Mouse (Mus musculus) embryonic facial prominence, embryonic 14.5 days (tissue): ENCODE results near the gene Dnase1l1. TPM values are rescaled to one million over a fixed set of nuclear protein-coding genes. Genes with fewer than 3 reads are reported as not detected.

Source experiments
- ATAC-seq: fragments of 200-750 bp; cut with Nextera tagmentation; 2 replicates; pipeline ENCODE4 v1.8.0; 2017; ENCODE audit warnings: low read depth, moderate number of reproducible peaks, moderate TSS enrichment
- DNase-seq: peaks from one replicate; pipeline ENCODE4 v3.0.0-alpha.2; 2015; ENCODE audit warnings: low spot score
- H3K27ac ChIP-seq: fragments of 300-500 bp; sonication (generic); replicated peaks from 2 replicates; pipeline ENCODE4 v1.5.1; 2014; ENCODE audit warnings: low read depth, mild to moderate bottlenecking, low read length, moderate library complexity
- H3K27me3 ChIP-seq: fragments of 300-500 bp; sonication (generic); replicated peaks from 2 replicates; pipeline ENCODE4 v1.6.1; 2014; ENCODE audit warnings: low read length; ENCODE audit not compliant: control insufficient read depth, insufficient read depth
- H3K36me3 ChIP-seq: fragments of 300-500 bp; sonication (generic); 2 replicates; pipeline ENCODE4 v1.6.1; 2014; ENCODE audit warnings: low read length, mixed read lengths; ENCODE audit not compliant: control insufficient read depth, insufficient read depth
- H3K4me1 ChIP-seq: fragments of 300-500 bp; sonication (generic); 2 replicates; pipeline ENCODE4 v1.6.1; 2014; ENCODE audit warnings: antibody characterized with exemption, low read length; ENCODE audit not compliant: control insufficient read depth, insufficient read depth
- H3K4me2 ChIP-seq: fragments of 300-500 bp; sonication (generic); 2 replicates; pipeline ENCODE4 v1.6.1; 2014; ENCODE audit warnings: low read depth, mild to moderate bottlenecking, low read length, moderate library complexity, mixed read lengths
- H3K4me3 ChIP-seq: fragments of 300-500 bp; sonication (generic); 2 replicates; pipeline ENCODE4 v1.5.1; 2014; ENCODE audit warnings: low read depth, mild to moderate bottlenecking, low read length
- H3K9ac ChIP-seq: fragments of 300-500 bp; sonication (generic); 2 replicates; pipeline ENCODE4 v1.6.1; 2014; ENCODE audit warnings: low read depth, mild to moderate bottlenecking, low read length, moderate library complexity, mixed read lengths
- H3K9me3 ChIP-seq: fragments of 300-500 bp; sonication (generic); 2 replicates; pipeline ENCODE4 v1.6.1; 2016; ENCODE audit warnings: low read length; ENCODE audit not compliant: control insufficient read depth
- WGBS: fragments of 180-500 bp; shearing (Covaris S2); extraction: QIAGEN DNeasy Blood & Tissue Kit; methylation state at CpG from one replicate; pipeline ENCODE4 v1.1.7; 2014; 5-methylcytosine and 5-hydroxymethylcytosine counted together
- polyA plus RNA-seq: library from polyadenylated mRNA; unstranded; fragments of >200 nt; fragmentation: Nextera tagmentation; extraction: Ambion mirVana; gene quantifications from 2 replicates; pipeline ENCODE4 v1.2.1, GENCODE M21; 2014

Dnase1l1 gene
- polyA plus RNA-seq, 1 experiment from 2014 or later, result 16.5 TPM

DNA sequence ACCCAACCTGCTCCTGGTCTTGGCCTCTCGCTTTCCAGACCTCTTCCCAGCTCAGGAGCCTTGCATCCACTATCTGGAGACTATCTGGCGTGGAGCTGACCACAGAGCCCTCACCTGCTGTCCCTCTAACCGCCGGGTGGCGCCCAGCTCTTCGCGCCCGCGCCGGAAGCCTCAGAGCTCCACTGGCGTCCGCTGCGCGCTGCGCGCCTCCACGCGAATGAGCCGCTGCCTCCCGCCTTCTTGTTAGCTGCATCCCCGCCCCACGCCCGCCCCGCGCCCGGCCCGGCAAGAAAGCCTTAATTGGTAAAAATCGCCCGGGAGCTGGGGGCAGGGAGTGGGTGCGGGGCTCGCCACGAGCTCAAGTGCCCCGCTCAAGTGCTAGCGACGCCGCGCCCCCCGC lies 32.5 kb downstream of the Dnase1l1 start, which contains the start of gene Flna:
Gene Flna (minus strand): TSS at position 206 of the 400 bp plus-strand sequence.
- peak; percentile 63 for DNase-seq
- Histone ChIP-seq H3K4me2 (peak within 1 kb of the TSS; percentile 62), H3K27me3 (no peaks in the 10 kb centered on the region), H3K4me1 (no peaks in the 10 kb centered on the region), H3K9ac (peak within 1 kb of the TSS; percentile 64), H3K9me3 (no peaks in the 10 kb centered on the region), H3K4me3 (peak within 1 kb of the TSS; percentile 43), H3K36me3 (no peaks in the 10 kb centered on the region), H3K27ac (peak within 1 kb of the TSS; percentile 80)
- no peak for ATAC-seq
- WGBS, result 17% methylated on average over 21 of the region's 38 CpGs

DNA sequence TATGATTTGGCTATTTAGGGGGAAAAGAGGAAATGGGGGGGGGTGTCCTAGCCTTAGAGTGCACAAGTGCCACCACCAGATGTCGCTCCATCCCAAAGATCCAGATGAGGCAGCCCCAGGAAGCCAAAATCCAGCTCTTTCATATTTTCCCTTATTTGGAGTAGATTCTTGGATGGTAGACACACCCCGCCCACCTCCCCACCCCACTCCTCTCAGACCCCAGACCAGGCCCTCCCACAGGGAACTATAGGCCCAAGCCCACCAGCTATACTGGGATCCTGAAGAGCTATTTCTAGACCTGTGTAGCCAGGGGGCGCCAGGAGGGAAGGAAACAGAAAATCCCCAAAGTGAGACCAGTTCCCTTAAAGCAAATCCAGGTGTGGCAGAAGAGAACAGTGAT lies 33.5 kb downstream of the Dnase1l1 start:
- Histone ChIP-seq H3K9ac (peak overlapping the region; percentile 64), H3K9me3 (no peaks in the 10 kb centered on the region), H3K4me3 (peak overlapping the region; percentile 43), H3K36me3 (no peaks in the 10 kb centered on the region), H3K4me1 (peaks cover 3% of the 10 kb centered on the region; the same call in 1 of the 2 replicates), H3K4me2 (peak overlapping the region; percentile 62), H3K27ac (peak overlapping the region; percentile 80), H3K27me3 (no peaks in the 10 kb centered on the region)
- WGBS, result 13% methylated on average over 3 of the region's 3 CpGs
- DNase-seq, result peak; percentile 88
- peak; percentile 3; the same call in 1 of the 2 replicates for ATAC-seq

DNA sequence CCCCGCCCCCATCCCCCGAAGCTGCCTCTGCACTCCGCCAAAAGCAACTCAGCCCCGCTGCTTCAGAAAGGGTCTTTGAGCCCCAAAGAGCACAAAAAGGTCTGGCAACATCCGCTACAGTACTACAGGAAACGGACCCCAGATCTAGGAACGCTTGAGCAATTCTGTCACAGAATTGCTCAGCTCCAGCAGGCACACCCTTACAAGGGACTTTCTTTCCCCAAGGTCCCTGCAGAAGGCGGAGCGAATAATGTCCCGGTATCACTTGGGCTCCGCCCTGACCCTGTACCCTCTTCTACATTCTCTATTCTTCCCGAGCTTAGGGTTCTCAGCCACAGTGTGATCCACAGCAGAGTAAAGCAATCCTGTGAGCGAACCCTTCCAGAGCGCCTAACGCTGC lies 35.4 kb downstream of the Dnase1l1 start:
- H3K27ac ChIP-seq, result peak overlapping the region; percentile 88
- ATAC-seq (peak; percentile 13), DNase-seq (no peak)
- H3K9ac ChIP-seq, result peak overlapping the region; percentile 54
- peaks cover 3% of the 10 kb centered on the region; the same call in 1 of the 2 replicates for H3K4me1 ChIP-seq
- H3K36me3 ChIP-seq, result peaks cover 14% of the 10 kb centered on the region
- H3K9me3 ChIP-seq, result no peaks in the 10 kb centered on the region
- WGBS, result 29% methylated on average over 14 of the region's 15 CpGs
- peak overlapping the region; percentile 46 for H3K4me3 ChIP-seq
- H3K27me3 ChIP-seq, result no peaks in the 10 kb centered on the region
- peak overlapping the region; percentile 59 for H3K4me2 ChIP-seq

DNA sequence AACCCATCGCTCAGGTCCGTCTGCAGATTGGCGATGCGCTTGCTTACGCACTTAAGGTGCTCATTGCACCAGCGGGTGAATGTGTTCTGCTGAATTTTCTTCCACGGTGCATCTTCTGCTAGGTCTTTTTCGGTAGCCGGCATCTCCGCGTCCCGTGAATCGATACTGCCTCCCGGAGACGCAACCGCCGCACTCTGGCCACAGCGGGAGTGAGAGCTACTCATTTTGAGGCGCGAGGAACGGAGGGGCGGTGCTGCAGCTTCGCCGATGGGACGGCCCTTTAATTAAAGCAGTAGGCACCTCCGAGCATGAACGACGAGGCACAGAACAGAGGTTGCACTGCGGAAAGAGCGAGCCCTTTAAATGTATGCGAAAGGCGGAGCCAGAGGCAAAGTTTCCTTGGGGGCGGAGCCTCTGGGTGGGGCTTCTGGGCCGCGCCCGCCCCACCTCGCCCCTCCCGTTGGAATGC lies 35.9 kb downstream of the Dnase1l1 start:
- Histone ChIP-seq H3K9me3 (no peaks in the 10 kb centered on the region), H3K4me3 (peak overlapping the region; percentile 46), H3K9ac (peak overlapping the region; percentile 81), H3K36me3 (peaks cover 19% of the 10 kb centered on the region), H3K4me2 (peak overlapping the region; percentile 59), H3K4me1 (peaks cover 3% of the 10 kb centered on the region; the same call in 1 of the 2 replicates), H3K27ac (peak overlapping the region; percentile 96), H3K27me3 (no peaks in the 10 kb centered on the region)
- WGBS, result 20% methylated on average over 29 of the region's 38 CpGs
- ATAC-seq, result peak; percentile 90
- peak; percentile 98 for DNase-seq

DNA sequence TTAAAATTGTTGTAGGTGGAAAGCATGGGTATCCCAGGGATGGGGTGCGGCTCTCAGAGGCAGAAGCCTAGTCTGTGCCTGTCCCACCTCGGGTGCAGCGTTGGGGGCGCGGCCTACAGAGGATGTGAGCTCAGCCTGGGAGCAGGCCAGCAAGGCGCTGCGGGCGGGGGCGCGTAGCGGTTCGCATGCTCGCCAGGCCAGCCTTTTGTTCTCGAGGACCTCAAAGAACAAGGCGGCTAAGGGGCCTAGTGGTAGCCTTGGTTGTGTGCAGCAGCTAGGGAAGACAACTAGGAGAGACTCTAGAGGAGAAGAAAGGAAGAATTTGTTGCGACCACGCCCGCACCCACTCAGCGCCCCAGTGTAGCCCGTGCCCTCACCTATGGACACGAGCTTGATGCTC lies 36.5 kb downstream of the Dnase1l1 start:
- ATAC-seq, result peak; percentile 71

DNA sequence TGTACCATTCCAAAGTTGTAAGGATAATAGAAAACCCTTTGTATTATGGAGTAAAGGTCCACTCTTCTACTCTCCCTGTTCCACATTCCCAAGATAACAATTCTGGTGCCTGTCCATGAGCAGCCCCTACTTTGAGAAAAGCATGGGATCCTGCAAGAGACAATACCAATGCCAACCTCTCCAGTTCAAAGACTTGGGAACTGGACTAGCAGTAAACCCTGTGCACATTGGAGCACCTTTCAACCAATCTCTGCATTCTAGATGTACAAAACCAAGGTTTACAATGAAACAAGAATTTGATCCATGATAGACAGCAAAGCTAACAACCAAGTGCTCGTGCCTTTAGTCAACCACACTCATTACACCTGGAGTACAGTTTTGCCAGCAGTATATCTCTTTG lies 37.0 kb downstream of the Dnase1l1 start:
- no peak for DNase-seq
- H3K27ac ChIP-seq, result peak overlapping the region; percentile 96

More for the DNA sequence above, 36.5 kb downstream of the Dnase1l1 start:
- Histone ChIP-seq H3K36me3 (peaks cover 24% of the 10 kb centered on the region), H3K9me3 (no peaks in the 10 kb centered on the region), H3K9ac (peak overlapping the region; percentile 81), H3K27me3 (no peaks in the 10 kb centered on the region), H3K4me2 (peak overlapping the region; percentile 57), H3K4me1 (peaks cover 3% of the 10 kb centered on the region; the same call in 1 of the 2 replicates), H3K4me3 (peak overlapping the region; percentile 46), H3K27ac (peak overlapping the region; percentile 96)
- 38% methylated on average over 19 of the region's 21 CpGs for WGBS
- peak; percentile 90 for DNase-seq

DNA sequence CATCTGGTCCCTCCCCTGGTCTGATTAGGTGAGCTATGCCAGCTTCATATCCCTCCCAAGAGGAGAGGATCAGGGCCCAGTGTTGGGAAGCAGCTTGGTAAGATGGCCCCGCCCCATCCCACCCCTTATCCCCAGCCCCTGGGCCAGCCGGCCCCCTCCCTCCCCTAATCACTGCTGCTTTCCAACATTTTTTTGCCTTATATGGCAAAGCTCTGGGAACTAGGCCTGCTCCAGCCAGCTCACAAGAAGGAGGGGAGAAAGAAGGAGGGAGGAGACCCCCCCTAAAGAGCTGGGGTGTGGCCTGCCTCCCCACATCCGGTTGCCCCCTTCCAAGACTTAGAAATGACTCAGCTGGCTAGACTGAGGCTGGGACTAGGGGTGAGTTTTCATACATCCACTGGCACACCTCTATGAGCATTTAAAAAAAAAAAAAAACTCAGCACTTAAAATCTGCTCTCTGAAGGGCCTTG lies 37.5 kb downstream of the Dnase1l1 start:
- Histone ChIP-seq H3K9ac (peak overlapping the region; percentile 81), H3K36me3 (peaks cover 35% of the 10 kb centered on the region), H3K4me2 (peak overlapping the region; percentile 57), H3K9me3 (no peaks in the 10 kb centered on the region), H3K27ac (peak overlapping the region; percentile 96), H3K4me1 (peaks cover 3% of the 10 kb centered on the region; the same call in 1 of the 2 replicates), H3K4me3 (peak overlapping the region; percentile 46), H3K27me3 (no peaks in the 10 kb centered on the region)
- ATAC-seq (peak; percentile 69), DNase-seq (peak; percentile 94)
- 12% methylated on average over 3 of the region's 3 CpGs for WGBS

More for the DNA sequence above, 37.0 kb downstream of the Dnase1l1 start:
- Histone ChIP-seq H3K9me3 (no peaks in the 10 kb centered on the region), H3K4me2 (peak overlapping the region; percentile 57), H3K27me3 (no peaks in the 10 kb centered on the region), H3K4me3 (peak overlapping the region; percentile 46), H3K36me3 (peaks cover 30% of the 10 kb centered on the region), H3K9ac (peak overlapping the region; percentile 81), H3K4me1 (peaks cover 3% of the 10 kb centered on the region; the same call in 1 of the 2 replicates)
- 40% methylated on average over 1 of the region's 1 CpGs for WGBS
- ATAC-seq, result no peak

DNA sequence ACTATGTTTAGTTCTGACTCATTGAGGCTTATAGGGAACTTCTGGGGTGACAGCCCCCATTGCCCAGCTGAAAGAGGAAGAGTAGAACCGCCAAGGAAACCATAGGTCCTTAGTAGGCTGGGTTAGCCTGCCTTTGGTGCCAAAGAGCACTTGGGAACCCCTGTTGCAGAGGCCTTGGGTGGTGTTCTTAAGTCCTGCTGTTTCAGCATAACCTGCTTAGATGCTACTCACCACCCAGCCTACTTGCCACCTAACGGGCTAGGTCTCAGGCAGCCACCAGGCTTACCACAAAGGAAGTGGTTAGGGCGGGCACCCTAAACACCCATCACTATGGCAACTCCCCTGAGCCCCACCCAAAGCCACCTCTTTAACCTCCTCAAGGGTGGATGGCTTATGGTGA lies 38.3 kb downstream of the Dnase1l1 start:
- peak overlapping the region; percentile 46 for H3K4me3 ChIP-seq
- H3K9ac ChIP-seq, result peak overlapping the region; percentile 81
- DNase-seq (peak; percentile 16), ATAC-seq (no peak)
- H3K4me1 ChIP-seq, result peaks cover 3% of the 10 kb centered on the region; the same call in 1 of the 2 replicates
- no peaks in the 10 kb centered on the region for H3K9me3 ChIP-seq
- H3K27ac ChIP-seq, result peak overlapping the region; percentile 35
- H3K4me2 ChIP-seq, result peak overlapping the region; percentile 57
- peaks cover 43% of the 10 kb centered on the region for H3K36me3 ChIP-seq
- 55% methylated on average over 3 of the region's 3 CpGs for WGBS
- no peaks in the 10 kb centered on the region for H3K27me3 ChIP-seq
